Mouse (Mus musculus): ENCODE data around the gene Gabbr1.
"Not testable (repeated sequence)": the region's sequence is repeated elsewhere in the genome, so short reads cannot be mapped to it uniquely, and the experiment has no call there.

The Gabbr1 gene

GRCm38 (mm10) chr17:37045611-37046311, at the start of gene Gabbr1:
Gene Gabbr1, plus strand, starts transcription at chr17:37045966.
- in situ Hi-C loops (cut with MseI, MboI): no loop called here

GRCm38 (mm10) chr17:36997033-36997735, 48.6 kb upstream of the Gabbr1 start:
- in situ Hi-C loops (cut with MseI, MboI): loop anchor here (5.0 kb wide), 1 partner anchor 80 kb away; no protein-coding TSS in a partner anchor

- in situ Hi-C loops (cut with MseI, MboI): loop anchor here (5.0 kb wide), 1 partner anchor 81 kb away; no protein-coding TSS in a partner anchor
These were observed 47.3 kb upstream of the Gabbr1 start for GRCm38 (mm10) chr17:36998477-36998876.

GRCm38 (mm10) chr17:37000863-37001262, 44.9 kb upstream of the Gabbr1 start, which contains the start of gene Zfp57:
Gene Zfp57, plus strand, starts transcription at chr17:37001163.
- in situ Hi-C loops (cut with MseI, MboI): no loop called here

- in situ Hi-C loops (cut with MseI, MboI): no loop called here
These were observed 43.1 kb upstream of the Gabbr1 start for GRCm38 (mm10) chr17:37002364-37003330.

- in situ Hi-C loops (cut with MseI, MboI): no loop called here
These were observed 42.4 kb upstream of the Gabbr1 start for GRCm38 (mm10) chr17:37003366-37003765.

GRCm38 (mm10) chr17:37008161-37008560, 37.6 kb upstream of the Gabbr1 start:
- in situ Hi-C loops (cut with MseI, MboI): no loop called here

GRCm38 (mm10) chr17:37009460-37010042, 36.2 kb upstream of the Gabbr1 start:
- in situ Hi-C loops (cut with MseI, MboI): no loop called here

- in situ Hi-C loops (cut with MseI, MboI): no loop called here
These were observed 34.0 kb upstream of the Gabbr1 start for GRCm38 (mm10) chr17:37011719-37012118.

- in situ Hi-C loops (cut with MseI, MboI): no loop called here
These were observed 33.6 kb upstream of the Gabbr1 start for GRCm38 (mm10) chr17:37012141-37012540.

GRCm38 (mm10) chr17:37016333-37016732, 29.4 kb upstream of the Gabbr1 start:
- in situ Hi-C loops (cut with MseI, MboI): no loop called here

- in situ Hi-C loops (cut with MseI, MboI): no loop called here
These were observed 27.4 kb upstream of the Gabbr1 start for GRCm38 (mm10) chr17:37018328-37018727.

GRCm38 (mm10) chr17:37019242-37019641, 26.5 kb upstream of the Gabbr1 start:
- in situ Hi-C loops (cut with MseI, MboI): not testable (repeated sequence)

GRCm38 (mm10) chr17:37022628-37023576, 22.9 kb upstream of the Gabbr1 start, which contains the start of gene Mog:
Gene Mog, minus strand, starts transcription at chr17:37023398.
- in situ Hi-C loops (cut with MseI, MboI): no loop called here

GRCm38 (mm10) chr17:37026425-37026824, 19.3 kb upstream of the Gabbr1 start:
- in situ Hi-C loops (cut with MseI, MboI): no loop called here

GRCm38 (mm10) chr17:37027486-37027885, 18.3 kb upstream of the Gabbr1 start:
- in situ Hi-C loops (cut with MseI, MboI): no loop called here

- in situ Hi-C loops (cut with MseI, MboI): no loop called here
These were observed 17.6 kb upstream of the Gabbr1 start for GRCm38 (mm10) chr17:37028212-37028611.

- in situ Hi-C loops (cut with MseI, MboI): no loop called here
These were observed 17.1 kb upstream of the Gabbr1 start for GRCm38 (mm10) chr17:37028683-37029120.

GRCm38 (mm10) chr17:37029162-37029561, 16.6 kb upstream of the Gabbr1 start:
- in situ Hi-C loops (cut with MseI, MboI): no loop called here

Measured in mouse trophoblast stem cell (cell line).